Mouse (Mus musculus) hindbrain, embryonic 15.5 days (tissue): ENCODE measurements around the gene Ppa2. TPM values are rescaled to one million over a fixed set of nuclear protein-coding genes. Genes with fewer than 3 reads are reported as not detected.

Source experiments
- ATAC-seq: fragments of 200-750 bp; cut with Nextera tagmentation; 2 replicates; pipeline ENCODE4 v1.8.0; 2017; ENCODE audit warnings: low read depth, moderate number of reproducible peaks, moderate TSS enrichment; ENCODE audit not compliant: low FRiP score
- H3K27ac ChIP-seq: fragments of 300-500 bp; sonication (generic); replicated peaks from 2 replicates; pipeline ENCODE4 v1.5.1; 2015; ENCODE audit warnings: mild to moderate bottlenecking, inconsistent platforms
- H3K27me3 ChIP-seq: fragments of 300-500 bp; sonication (generic); 2 replicates; pipeline ENCODE4 v1.6.1; 2015; ENCODE audit warnings: control low read depth, inconsistent platforms
- H3K36me3 ChIP-seq: fragments of 300-500 bp; sonication (generic); 2 replicates; pipeline ENCODE4 v1.6.1; 2015; ENCODE audit warnings: control low read depth, inconsistent platforms
- H3K4me1 ChIP-seq: fragments of 300-500 bp; sonication (generic); replicated peaks from 2 replicates; pipeline ENCODE4 v1.6.1; 2015; ENCODE audit warnings: control low read depth, inconsistent platforms
- H3K4me2 ChIP-seq: fragments of 300-500 bp; sonication (generic); 2 replicates; pipeline ENCODE4 v1.6.1; 2015; ENCODE audit warnings: moderate library complexity, mild to moderate bottlenecking, inconsistent platforms
- H3K4me3 ChIP-seq: fragments of 300-500 bp; sonication (generic); 2 replicates; pipeline ENCODE4 v1.5.1; 2015; ENCODE audit warnings: mild to moderate bottlenecking, inconsistent platforms
- H3K9ac ChIP-seq: fragments of 300-500 bp; sonication (generic); 2 replicates; pipeline ENCODE4 v1.6.1; 2015; ENCODE audit warnings: inconsistent platforms
- H3K9me3 ChIP-seq: fragments of 300-500 bp; sonication (generic); 2 replicates; pipeline ENCODE4 v1.6.1; 2016; ENCODE audit warnings: control low read depth, inconsistent platforms
- WGBS: fragments of 180-500 bp; shearing (Covaris S2); methylation state at CpG from one replicate; pipeline ENCODE4 v1.1.7; 2015; 5-methylcytosine and 5-hydroxymethylcytosine counted together
- polyA plus RNA-seq: library from polyadenylated mRNA; unstranded; fragments of >200 nt; fragmentation: Nextera tagmentation; extraction: Ambion mirVana; gene quantifications from 2 replicates; pipeline ENCODE4 v1.2.1, GENCODE M21; 2015

Ppa2 gene
- polyA plus RNA-seq, 1 experiment from 2014 or later: 80.6 TPM

DNA sequence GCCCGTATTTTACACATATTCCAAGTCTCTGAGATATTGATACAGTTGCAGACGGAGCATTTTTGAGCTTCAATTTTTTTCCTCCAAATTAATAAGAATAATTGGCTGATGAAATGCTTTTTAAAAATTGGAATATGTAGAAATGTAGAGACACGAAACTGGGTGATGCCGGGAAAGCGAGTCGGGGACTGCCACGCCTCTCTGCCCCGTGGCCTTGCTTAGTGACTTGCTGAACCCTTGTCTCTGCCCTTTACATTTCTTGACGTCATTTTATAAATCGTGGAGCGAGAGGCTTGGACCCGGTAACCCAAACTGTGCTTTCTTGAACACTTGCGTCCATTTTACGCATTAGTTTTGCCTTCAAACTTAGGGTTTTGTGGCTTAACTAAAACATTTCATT, 5.1 kb downstream of the Ppa2 start:
- Histone ChIP-seq H3K9ac (no peak overlapping the region), H3K4me1 (peaks cover 14% of the 10 kb centered on the region), H3K4me2 (no peak overlapping the region), H3K27me3 (no peaks in the 10 kb centered on the region), H3K4me3 (no peak overlapping the region), H3K27ac (no peak overlapping the region), H3K9me3 (no peaks in the 10 kb centered on the region), H3K36me3 (no peaks in the 10 kb centered on the region)
- WGBS: 98% methylated on average over 14 of the region's 14 CpGs
- ATAC-seq: no peak

DNA sequence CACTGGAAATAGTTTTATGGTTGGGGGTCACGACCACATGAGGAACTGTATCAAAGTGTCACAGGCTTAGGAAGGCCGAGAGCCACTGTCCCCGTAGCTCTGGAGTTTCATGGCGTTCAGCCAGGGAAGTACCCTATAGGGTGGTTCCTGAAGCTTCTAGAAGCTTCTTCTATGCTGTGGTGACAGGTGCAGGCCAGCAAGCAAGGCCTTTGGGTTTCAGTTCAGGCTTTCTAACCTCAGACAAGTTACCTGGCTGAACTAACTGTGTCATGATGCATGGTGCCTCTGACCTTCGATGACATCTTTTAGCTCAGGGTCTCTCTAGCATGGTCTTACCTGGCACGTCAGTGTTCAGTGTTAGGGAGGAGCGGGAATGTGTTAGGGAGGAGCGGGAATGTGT, 5.7 kb downstream of the Ppa2 start:
- ATAC-seq: no peak
- Histone ChIP-seq H3K9ac (no peak overlapping the region), H3K27ac (no peak overlapping the region), H3K4me3 (no peak overlapping the region), H3K36me3 (no peaks in the 10 kb centered on the region), H3K9me3 (no peaks in the 10 kb centered on the region), H3K27me3 (no peaks in the 10 kb centered on the region), H3K4me2 (no peak overlapping the region), H3K4me1 (peaks cover 14% of the 10 kb centered on the region)
- 91% methylated on average over 8 of the region's 8 CpGs for WGBS

DNA sequence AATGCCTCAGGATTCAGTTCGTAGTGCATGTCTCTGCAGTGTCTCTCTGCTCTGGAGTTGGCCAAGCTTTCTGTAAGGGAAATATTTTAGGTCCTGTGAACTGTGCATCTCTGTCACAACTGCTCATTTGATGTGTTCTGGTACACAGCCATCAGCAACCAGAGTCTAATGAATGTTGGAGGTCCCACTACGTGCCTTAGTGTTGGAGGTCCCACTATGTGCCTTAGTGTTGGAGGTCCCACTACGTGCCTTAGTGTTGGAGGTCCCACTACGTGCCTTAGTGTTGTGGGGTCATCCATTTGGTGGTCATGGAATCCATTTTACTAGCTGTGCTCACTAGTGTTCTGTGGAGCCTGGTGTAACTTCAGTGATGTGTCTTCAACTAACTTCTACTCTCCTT, 7.9 kb downstream of the Ppa2 start:
- Histone ChIP-seq H3K4me2 (no peak overlapping the region), H3K9me3 (no peaks in the 10 kb centered on the region), H3K27me3 (no peaks in the 10 kb centered on the region), H3K27ac (no peak overlapping the region), H3K4me3 (no peak overlapping the region), H3K36me3 (no peaks in the 10 kb centered on the region), H3K9ac (no peak overlapping the region), H3K4me1 (no peaks in the 10 kb centered on the region)
- 95% methylated on average over 4 of the region's 4 CpGs for whole genome bisulfite sequencing
- ATAC-seq: no peak

DNA sequence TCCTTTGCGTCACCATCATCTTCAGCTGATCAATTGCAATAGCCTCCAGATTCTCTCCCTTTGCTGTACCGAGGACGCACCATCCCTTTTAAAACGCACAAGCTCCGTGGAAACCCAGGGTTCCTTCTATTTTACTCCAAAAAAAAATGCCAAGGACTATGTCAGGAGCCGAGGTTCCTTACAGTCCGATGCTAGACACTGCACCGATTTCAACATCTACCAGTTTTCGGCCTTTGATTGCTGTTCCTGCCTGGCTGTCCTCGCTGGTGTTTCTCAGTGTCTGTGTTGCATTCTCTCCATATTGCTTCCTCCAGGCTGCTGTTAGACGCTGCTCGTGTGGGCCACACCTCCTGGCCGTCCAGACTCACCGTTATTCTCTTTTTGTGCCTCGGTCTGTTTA, 8.7 kb downstream of the Ppa2 start:
- H3K9me3 ChIP-seq: no peaks in the 10 kb centered on the region
- H3K4me1 ChIP-seq: no peaks in the 10 kb centered on the region
- H3K4me3 ChIP-seq: no peak overlapping the region
- no peaks in the 10 kb centered on the region for H3K36me3 ChIP-seq
- no peak for ATAC-seq
- 88% methylated on average over 15 of the region's 15 CpGs for WGBS
- no peak overlapping the region for H3K27ac ChIP-seq
- H3K27me3 ChIP-seq: no peaks in the 10 kb centered on the region
- no peak overlapping the region for H3K9ac ChIP-seq
- H3K4me2 ChIP-seq: no peak overlapping the region

DNA sequence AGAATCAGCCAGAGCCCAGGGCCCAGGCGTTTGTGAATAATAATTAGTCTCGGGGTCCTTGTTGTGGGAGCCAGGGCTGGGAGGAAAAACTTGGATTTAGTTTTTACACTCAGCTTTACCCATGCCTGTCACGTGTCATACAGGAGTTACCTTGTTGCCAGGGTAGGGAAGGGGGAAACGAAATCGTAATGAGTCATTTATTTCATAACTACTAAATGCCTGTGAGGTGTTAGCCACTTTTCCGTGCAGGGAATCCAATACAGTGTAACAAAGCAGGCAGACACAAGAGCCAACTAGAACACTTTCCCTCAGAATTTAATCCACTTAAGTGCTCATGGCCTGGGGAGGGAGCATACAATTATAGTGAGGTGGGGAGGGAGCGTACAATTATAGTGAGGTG, 9.9 kb downstream of the Ppa2 start:
- H3K36me3 ChIP-seq: no peaks in the 10 kb centered on the region
- 87% methylated on average over 7 of the region's 7 CpGs for WGBS
- ATAC-seq: no peak

DNA sequence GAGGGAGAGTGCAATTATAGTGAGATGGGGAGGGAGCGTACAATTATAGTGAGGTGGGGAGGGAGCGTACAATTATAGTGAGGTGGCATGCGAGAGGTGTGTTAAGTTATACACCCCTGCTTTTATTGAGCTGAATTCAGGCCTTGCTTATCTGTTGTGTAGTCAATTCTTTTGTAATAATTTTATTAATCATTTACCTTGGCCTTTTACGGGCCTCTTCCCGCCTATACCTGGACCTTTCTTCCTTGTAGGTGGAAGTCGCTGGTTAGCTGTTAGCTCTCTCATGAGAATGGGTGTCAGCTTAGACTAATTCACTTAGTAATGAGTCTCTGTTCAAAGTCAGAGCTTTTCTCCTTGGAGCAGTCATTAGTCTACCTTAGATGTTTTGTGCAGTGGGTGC, 10.4 kb downstream of the Ppa2 start:
- H3K4me3 ChIP-seq: no peak overlapping the region
- H3K4me2 ChIP-seq: no peak overlapping the region
- WGBS: 92% methylated on average over 6 of the region's 6 CpGs
- no peaks in the 10 kb centered on the region for H3K36me3 ChIP-seq
- no peaks in the 10 kb centered on the region for H3K4me1 ChIP-seq
- no peaks in the 10 kb centered on the region for H3K9me3 ChIP-seq
- no peak overlapping the region for H3K27ac ChIP-seq
- no peaks in the 10 kb centered on the region for H3K27me3 ChIP-seq
- no peak overlapping the region for H3K9ac ChIP-seq
- no peak for ATAC-seq

More for the DNA sequence above, 9.9 kb downstream of the Ppa2 start:
- Histone ChIP-seq H3K9ac (no peak overlapping the region), H3K4me1 (no peaks in the 10 kb centered on the region), H3K4me2 (no peak overlapping the region), H3K27ac (no peak overlapping the region), H3K27me3 (no peaks in the 10 kb centered on the region), H3K4me3 (no peak overlapping the region), H3K9me3 (no peaks in the 10 kb centered on the region)

DNA sequence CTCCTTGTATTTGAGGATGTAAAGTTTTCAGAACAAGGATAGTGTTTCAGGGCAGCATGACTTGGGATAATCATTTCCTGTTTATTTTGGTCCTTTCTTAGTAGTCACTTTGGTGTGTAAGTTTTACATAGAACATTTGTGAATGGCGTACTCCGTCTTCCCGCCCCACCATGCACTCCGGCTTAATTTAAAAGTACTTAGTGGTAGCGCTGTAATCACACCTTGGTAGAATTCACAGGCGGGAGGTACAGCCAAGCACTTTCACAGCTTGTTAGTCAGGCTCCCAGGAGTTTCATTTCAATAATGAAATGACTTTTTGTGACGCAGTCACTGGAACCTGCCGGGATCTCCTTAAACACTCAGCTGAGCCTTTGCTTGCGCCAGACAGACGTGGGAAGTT, 12.0 kb downstream of the Ppa2 start:
- H3K36me3 ChIP-seq: no peaks in the 10 kb centered on the region
- H3K9ac ChIP-seq: no peak overlapping the region
- 68% methylated on average over 10 of the region's 10 CpGs for WGBS
- no peaks in the 10 kb centered on the region for H3K4me1 ChIP-seq
- H3K27me3 ChIP-seq: no peaks in the 10 kb centered on the region
- no peak overlapping the region for H3K27ac ChIP-seq
- no peak for ATAC-seq
- no peaks in the 10 kb centered on the region for H3K9me3 ChIP-seq
- no peak overlapping the region for H3K4me2 ChIP-seq
- H3K4me3 ChIP-seq: no peak overlapping the region

DNA sequence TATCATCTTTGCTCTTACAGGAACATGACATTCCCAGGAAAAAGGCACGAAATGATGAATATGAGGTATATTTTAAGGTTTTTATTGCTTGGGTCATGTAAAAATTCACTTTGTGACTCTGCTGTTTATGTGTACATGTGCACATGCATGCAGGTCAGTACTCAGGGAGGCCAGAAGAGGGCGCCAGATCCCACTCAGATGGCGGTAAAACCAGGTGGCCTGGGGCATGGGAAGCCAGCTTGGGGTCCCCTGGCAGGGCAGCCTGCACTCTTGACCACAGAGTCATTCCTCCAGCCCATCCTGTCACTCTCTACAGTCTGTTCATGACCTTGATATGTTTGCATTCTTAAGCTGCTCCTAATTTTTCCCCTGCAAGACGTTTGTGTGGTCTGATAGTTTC, 12.6 kb downstream of the Ppa2 start:
- WGBS: 74% methylated on average over 4 of the region's 4 CpGs
- no peak overlapping the region for H3K4me2 ChIP-seq
- ATAC-seq: no peak
- no peak overlapping the region for H3K4me3 ChIP-seq
- H3K4me1 ChIP-seq: no peaks in the 10 kb centered on the region
- H3K36me3 ChIP-seq: no peaks in the 10 kb centered on the region
- no peak overlapping the region for H3K27ac ChIP-seq
- no peaks in the 10 kb centered on the region for H3K9me3 ChIP-seq
- H3K9ac ChIP-seq: no peak overlapping the region
- H3K27me3 ChIP-seq: no peaks in the 10 kb centered on the region

DNA sequence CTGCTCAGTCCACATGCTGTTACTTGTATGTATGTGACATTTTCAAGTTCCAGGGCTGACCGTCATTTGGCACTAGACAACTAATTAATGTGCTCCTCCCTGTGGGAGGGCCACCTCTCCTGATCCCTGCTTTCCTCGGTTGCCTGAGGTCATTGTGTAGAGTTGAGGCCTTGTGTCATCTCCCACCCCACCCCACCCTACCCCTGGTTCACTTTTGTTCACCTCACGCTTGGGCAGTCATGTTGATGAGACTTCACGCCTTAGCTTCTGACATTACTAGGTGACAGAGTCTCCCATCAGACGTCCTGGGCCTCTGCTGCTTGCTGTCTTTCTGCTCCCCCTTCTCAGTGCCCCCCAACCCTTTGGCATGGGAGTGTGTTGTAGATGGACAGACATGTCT, 15.2 kb downstream of the Ppa2 start:
- Histone ChIP-seq H3K9me3 (no peaks in the 10 kb centered on the region), H3K4me1 (no peaks in the 10 kb centered on the region), H3K27me3 (no peaks in the 10 kb centered on the region), H3K36me3 (no peaks in the 10 kb centered on the region), H3K4me3 (no peak overlapping the region), H3K9ac (no peak overlapping the region), H3K4me2 (no peak overlapping the region), H3K27ac (no peak overlapping the region)
- ATAC-seq: no peak
- 24% methylated on average over 5 of the region's 5 CpGs for WGBS

DNA sequence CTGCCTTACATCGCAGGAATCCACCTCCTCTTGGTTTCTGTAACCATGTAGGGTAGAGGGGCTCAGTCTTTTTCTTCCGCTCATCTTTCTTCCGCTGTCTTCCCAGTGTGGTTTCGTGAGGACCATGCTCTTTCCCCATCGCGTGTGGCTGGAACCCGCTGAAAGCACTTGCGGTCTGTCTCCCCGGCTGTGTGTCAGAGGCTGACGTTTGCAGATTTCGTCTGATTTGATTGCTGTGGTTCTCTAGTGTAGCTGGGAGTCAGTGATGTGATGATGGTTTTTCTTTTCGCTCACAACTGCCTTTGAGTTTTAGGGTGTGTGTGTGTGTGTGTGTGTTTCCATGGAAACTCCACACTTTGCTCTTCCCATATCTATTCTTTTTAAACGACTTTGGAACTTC, 18.6 kb downstream of the Ppa2 start:
- H3K9me3 ChIP-seq: no peaks in the 10 kb centered on the region
- H3K36me3 ChIP-seq: no peaks in the 10 kb centered on the region
- H3K4me2 ChIP-seq: no peak overlapping the region
- H3K27ac ChIP-seq: no peak overlapping the region
- H3K9ac ChIP-seq: no peak overlapping the region
- 85% methylated on average over 13 of the region's 13 CpGs for WGBS
- no peak for ATAC-seq
- H3K4me1 ChIP-seq: no peaks in the 10 kb centered on the region
- H3K27me3 ChIP-seq: no peaks in the 10 kb centered on the region
- no peak overlapping the region for H3K4me3 ChIP-seq

DNA sequence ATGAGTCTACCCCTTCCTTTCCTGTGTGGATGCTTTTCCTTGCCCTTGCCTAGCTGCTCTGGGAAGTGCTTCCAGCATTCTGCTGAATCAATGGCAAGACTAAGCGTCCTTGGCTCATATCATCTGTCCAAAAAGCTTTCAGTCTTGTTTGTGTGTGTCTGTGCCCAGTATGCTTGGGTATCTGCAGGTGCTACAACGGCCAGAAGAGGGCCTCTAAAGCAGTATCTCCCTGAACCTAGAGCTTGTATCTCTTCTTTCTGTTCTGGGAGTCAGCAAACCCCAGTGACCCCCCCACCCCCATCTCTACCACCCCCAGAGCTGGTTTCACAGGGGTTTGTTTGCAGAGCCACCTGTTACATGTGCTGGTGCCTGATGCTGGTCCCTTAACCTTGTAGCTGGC, 19.5 kb downstream of the Ppa2 start:
- Histone ChIP-seq H3K4me3 (no peak overlapping the region), H3K36me3 (no peaks in the 10 kb centered on the region), H3K27me3 (no peaks in the 10 kb centered on the region), H3K9me3 (no peaks in the 10 kb centered on the region), H3K27ac (no peak overlapping the region), H3K4me1 (no peaks in the 10 kb centered on the region), H3K9ac (no peak overlapping the region), H3K4me2 (no peak overlapping the region)
- 89% methylated on average over 2 of the region's 2 CpGs for WGBS
- no peak for ATAC-seq

DNA sequence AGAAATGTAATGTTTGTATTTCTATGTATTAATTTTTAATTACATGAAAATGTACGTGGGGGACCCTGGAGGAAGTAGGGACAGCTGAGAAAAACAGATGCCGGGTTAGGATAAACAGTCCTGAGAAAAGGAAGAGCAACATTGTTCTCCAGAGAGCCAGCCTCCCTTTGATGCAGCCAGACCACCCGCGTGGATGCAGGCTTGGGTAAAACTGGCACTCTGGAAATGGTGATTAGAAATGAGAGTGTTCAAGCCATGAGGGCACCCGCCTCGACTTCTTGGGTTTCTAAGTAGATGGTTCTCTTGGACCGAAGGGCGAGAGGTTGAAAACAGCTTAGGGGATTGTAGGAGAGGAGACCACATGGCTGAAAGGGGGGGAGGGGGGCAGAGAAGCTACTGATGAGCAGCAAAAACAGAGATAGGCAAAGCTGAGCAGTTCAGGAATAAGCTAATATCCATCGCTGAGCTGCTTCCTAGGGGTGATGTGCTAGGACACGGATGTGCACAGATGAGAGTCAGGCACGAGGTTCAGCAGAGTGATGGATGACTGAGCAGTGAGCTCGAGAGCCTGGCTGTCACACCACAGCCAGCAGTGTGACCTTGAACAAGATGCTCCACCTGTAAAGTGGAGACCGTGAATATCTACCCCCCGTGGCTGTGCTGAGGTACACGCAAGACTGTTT, 21.4 kb downstream of the Ppa2 start:
- Histone ChIP-seq H3K9me3 (no peaks in the 10 kb centered on the region), H3K27me3 (no peaks in the 10 kb centered on the region), H3K4me1 (no peaks in the 10 kb centered on the region), H3K4me3 (no peak overlapping the region), H3K4me2 (no peak overlapping the region), H3K36me3 (no peaks in the 10 kb centered on the region), H3K27ac (no peak overlapping the region), H3K9ac (no peak overlapping the region)
- ATAC-seq: peak; percentile 48; the same call in 1 of the 2 replicates
- WGBS: 62% methylated on average over 15 of the region's 15 CpGs

DNA sequence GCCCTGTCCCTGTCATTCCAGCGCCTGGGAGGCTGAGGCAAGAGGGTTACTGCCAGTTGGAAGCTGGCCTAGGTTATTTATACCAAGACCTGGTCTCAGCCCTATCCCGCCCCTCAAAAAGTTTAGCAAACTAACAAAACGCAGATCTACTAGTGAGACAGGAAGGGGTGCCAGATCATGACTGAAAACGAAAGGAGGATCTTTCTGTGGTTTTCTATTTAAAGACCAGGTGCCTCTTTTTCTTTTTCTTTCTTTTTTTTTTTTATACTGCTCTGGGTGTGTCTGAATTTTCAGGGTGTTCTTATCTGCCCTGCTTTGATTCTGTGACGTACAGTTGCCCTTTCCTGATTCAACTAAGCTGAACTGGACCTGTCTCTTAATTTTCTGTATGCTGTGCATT, 22.4 kb downstream of the Ppa2 start:
- ATAC-seq: no peak
- WGBS: 92% methylated on average over 5 of the region's 5 CpGs
- Histone ChIP-seq H3K27ac (no peak overlapping the region), H3K4me1 (no peaks in the 10 kb centered on the region), H3K4me2 (no peak overlapping the region), H3K9ac (no peak overlapping the region), H3K4me3 (no peak overlapping the region), H3K27me3 (no peaks in the 10 kb centered on the region), H3K36me3 (no peaks in the 10 kb centered on the region), H3K9me3 (no peaks in the 10 kb centered on the region)
